Mouse (Mus musculus) forebrain, embryonic 13.5 days (tissue): ENCODE data around the gene Pfkl. TPM values are rescaled to one million over a fixed set of nuclear protein-coding genes. Genes with fewer than 3 reads are reported as not detected.

ENCODE experiments used
- ATAC-seq: fragments of 200-750 bp; cut with Nextera tagmentation; 2 replicates; pipeline ENCODE4 v1.8.0; 2017
- H3K27ac ChIP-seq: fragments of 300-500 bp; sonication (generic); 2 replicates; pipeline ENCODE4 v1.5.1; 2015; ENCODE audit warnings: inconsistent platforms, mild to moderate bottlenecking, moderate library complexity
- H3K27me3 ChIP-seq: fragments of 300-500 bp; sonication (generic); 2 replicates; pipeline ENCODE4 v1.6.1; 2015; ENCODE audit warnings: mild to moderate bottlenecking, inconsistent platforms
- H3K36me3 ChIP-seq: fragments of 300-500 bp; sonication (generic); 2 replicates; pipeline ENCODE4 v1.6.1; 2015; ENCODE audit warnings: mild to moderate bottlenecking, inconsistent platforms; ENCODE audit not compliant: poor library complexity, severe bottlenecking
- H3K4me1 ChIP-seq: fragments of 300-500 bp; sonication (generic); 2 replicates; pipeline ENCODE4 v1.6.1; 2015; ENCODE audit warnings: inconsistent platforms
- H3K4me2 ChIP-seq: fragments of 300-500 bp; sonication (generic); 2 replicates; pipeline ENCODE4 v1.6.1; 2015; ENCODE audit warnings: inconsistent platforms, mild to moderate bottlenecking, moderate library complexity
- H3K4me3 ChIP-seq: fragments of 300-500 bp; sonication (generic); 2 replicates; pipeline ENCODE4 v1.5.1; 2015; ENCODE audit warnings: mild to moderate bottlenecking, inconsistent platforms
- H3K9ac ChIP-seq: fragments of 300-500 bp; sonication (generic); 2 replicates; pipeline ENCODE4 v1.6.1; 2015; ENCODE audit warnings: mild to moderate bottlenecking, inconsistent platforms
- H3K9me3 ChIP-seq: fragments of 300-500 bp; sonication (generic); replicated peaks from 2 replicates; pipeline ENCODE4 v1.6.1; 2016; ENCODE audit warnings: inconsistent platforms
- WGBS: fragments of 180-500 bp; shearing (Covaris S2); methylation state at CpG from one replicate; pipeline ENCODE4 v1.1.7; 2015; 5-methylcytosine and 5-hydroxymethylcytosine counted together
- polyA plus RNA-seq: library from polyadenylated mRNA; unstranded; fragments of >200 nt; fragmentation: Nextera tagmentation; extraction: Ambion mirVana; gene quantifications from 2 replicates; pipeline ENCODE4 v1.2.1, GENCODE M21; 2015

Pfkl gene
- polyA plus RNA-seq, 1 experiment from 2014 or later: 98.0 TPM

DNA sequence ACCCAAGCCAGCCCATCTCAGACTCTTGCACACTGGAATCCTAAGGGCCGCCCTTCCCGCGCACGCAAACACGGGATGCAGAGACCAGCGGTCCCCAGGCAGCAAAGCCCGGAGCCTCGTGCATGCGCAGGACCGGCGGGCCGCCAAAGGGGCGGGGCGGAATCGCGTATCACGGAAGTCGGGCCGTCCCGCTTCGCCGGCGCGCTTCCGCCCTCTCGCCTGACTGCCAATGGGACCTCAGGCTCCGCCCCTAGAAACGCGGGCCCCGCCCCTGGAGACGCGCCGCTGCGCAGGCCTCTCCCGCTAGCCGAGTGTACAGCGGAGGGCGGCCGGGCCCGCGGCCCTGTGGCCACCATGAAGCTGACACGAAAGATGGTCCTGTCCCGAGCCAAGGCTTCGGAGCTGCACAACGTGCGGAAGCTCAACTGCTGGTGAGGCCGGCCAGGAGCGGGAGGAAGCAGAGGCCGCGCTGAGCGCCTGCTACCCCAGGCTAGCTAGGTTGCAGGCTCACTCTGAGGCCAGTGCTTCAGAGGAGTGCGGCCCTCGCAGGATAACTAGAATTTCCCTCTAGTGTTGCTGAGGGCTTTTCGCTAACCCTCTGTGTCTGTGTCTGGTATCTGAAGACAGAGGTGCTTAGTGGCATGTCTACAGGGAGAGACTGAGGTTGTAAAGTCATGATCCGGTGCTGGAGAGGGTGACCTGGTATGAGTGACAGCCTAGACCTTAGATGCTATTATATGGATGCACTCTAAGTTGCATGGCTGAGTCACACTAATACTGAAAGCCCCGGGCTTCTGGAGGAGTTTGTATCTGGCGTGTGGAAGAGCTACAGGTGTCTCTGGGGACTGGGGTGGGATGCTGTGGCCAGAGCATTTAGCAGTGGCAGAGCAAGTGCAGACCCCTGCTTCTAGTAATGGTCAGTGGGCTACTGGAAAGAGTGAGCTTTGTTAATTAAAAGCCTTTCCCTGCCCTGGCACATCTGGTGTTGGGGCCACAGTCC, 31.2 kb downstream of the Pfkl start, which contains the start of gene 1810043G02Rik:
TSS of gene 1810043G02Rik (plus strand) at position 174 of the 1,000 bp plus-strand sequence.
- Histone ChIP-seq H3K4me1 (peaks cover 15% of the 10 kb centered on the region), H3K9me3 (no peaks in the 10 kb centered on the region), H3K4me3 (peak within 1 kb of the TSS; percentile 70), H3K27me3 (no peaks in the 10 kb centered on the region), H3K27ac (peak within 1 kb of the TSS; percentile 69), H3K9ac (peak within 1 kb of the TSS; percentile 81), H3K4me2 (peak within 1 kb of the TSS; percentile 65), H3K36me3 (peaks cover 21% of the 10 kb centered on the region)
- peak; percentile 97 for ATAC-seq
- WGBS: under 1% methylated on average over 56 of the region's 57 CpGs

DNA sequence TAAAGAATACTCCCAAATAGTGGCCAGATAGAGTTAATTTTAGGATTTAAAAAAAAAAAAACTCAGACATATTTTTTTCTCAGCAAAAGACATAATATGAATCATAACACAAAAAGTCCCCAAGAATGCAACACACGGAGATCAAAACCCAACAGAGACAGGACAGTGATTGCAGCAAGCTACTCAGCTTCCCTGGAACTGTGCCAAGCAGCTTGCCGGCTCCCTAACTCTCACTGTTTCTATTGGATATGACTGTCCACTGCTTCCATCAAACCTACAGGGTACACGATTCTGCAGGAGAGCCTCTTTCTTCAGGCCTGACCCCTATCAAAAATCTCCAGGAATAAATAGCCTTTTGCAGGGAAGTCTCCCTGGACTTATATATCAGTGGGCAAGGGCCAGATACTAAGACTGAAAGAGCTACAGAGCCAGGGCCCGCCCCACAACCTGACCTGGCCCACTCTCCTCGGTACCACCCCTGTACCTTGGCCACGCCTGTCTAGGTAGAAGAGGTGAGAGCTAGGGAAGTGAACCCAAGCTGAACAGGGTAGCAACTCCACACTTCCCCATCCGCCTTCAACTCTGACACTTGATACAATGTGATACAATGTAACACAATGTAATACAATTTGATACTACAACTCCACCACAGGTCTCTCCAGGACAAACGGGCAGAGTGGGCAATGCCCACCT, 33.3 kb downstream of the Pfkl start:
- Histone ChIP-seq H3K9ac (no peak overlapping the region), H3K27me3 (no peaks in the 10 kb centered on the region), H3K4me1 (peaks cover 15% of the 10 kb centered on the region), H3K4me2 (no peak overlapping the region), H3K4me3 (no peak overlapping the region), H3K36me3 (peaks cover 12% of the 10 kb centered on the region), H3K27ac (no peak overlapping the region), H3K9me3 (no peaks in the 10 kb centered on the region)
- WGBS: 78% methylated on average over 8 of the region's 8 CpGs
- ATAC-seq: no peak

DNA sequence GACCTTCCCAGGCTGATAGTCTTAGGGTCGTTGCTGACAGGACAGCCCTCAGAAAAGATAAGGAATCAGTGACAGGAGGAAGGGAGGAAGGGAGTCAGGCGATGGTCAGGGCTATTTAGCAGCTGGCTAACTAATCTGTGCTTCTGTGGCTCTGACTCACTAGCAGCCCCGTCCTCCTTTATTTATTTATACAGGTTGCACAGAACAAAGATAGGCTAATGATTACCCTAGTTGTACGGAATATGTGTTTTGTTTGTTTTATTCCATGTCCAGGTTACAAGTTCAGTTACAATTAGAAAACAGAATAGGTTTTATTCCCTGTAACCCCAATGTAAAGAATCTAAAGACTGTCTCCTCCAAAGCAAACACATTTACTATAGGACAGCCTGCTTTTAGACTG, 34.2 kb downstream of the Pfkl start:
- peaks cover 15% of the 10 kb centered on the region for H3K4me1 ChIP-seq
- no peak overlapping the region for H3K27ac ChIP-seq
- no peak for ATAC-seq
- H3K9me3 ChIP-seq: no peaks in the 10 kb centered on the region
- no peak overlapping the region for H3K9ac ChIP-seq
- H3K36me3 ChIP-seq: peaks cover 3% of the 10 kb centered on the region
- H3K27me3 ChIP-seq: peaks cover under 1% of the 10 kb centered on the region; the same call in 1 of the 2 replicates
- H3K4me3 ChIP-seq: no peak overlapping the region
- WGBS: 66% methylated on average over 4 of the region's 4 CpGs
- H3K4me2 ChIP-seq: no peak overlapping the region

DNA sequence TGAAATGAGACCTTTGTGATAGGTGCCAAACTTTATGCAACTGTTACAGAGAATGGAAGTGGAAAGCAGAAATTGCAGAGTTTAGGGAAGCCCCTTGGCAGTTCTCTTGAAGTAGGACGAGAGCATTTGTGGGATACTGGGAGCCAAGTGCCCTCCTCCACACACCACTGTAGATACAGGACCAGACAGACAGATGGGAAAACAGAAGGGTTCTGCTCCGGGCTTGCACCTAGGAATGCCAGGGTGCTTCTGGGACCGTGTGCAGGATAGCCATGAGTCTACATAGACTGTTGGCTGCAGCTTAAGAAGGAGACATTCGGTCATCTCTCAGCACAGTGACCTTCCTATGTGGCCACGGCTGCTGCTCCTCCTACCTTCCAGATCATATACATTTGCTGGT, 35.1 kb downstream of the Pfkl start:
- H3K4me1 ChIP-seq: peaks cover 17% of the 10 kb centered on the region
- no peaks in the 10 kb centered on the region for H3K9me3 ChIP-seq
- H3K36me3 ChIP-seq: no peaks in the 10 kb centered on the region
- H3K27me3 ChIP-seq: peaks cover 9% of the 10 kb centered on the region
- no peak overlapping the region for H3K4me2 ChIP-seq
- H3K4me3 ChIP-seq: no peak overlapping the region
- no peak overlapping the region for H3K9ac ChIP-seq
- no peak for ATAC-seq
- no peak overlapping the region for H3K27ac ChIP-seq
- WGBS: 91% methylated on average over 5 of the region's 5 CpGs

DNA sequence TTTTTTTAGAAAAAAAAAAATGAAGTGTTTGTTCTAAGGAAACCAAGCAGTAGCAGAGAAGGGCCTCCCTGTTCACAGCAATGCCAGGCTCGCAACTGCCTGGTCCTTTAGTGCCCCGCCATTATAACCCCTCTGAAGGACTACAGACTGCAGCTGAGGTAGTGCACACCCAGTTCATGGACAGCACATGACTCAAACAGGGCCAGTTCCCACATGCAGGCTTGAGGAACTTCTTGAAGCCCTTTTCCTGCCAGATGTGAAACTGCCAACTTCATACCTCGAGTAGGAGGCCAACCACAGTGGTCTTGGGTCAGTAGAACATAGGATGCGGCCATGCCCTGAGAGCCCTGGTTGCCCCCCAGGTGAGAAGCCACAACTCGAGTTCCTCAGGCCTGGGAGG, 35.6 kb downstream of the Pfkl start:
- Histone ChIP-seq H3K36me3 (no peaks in the 10 kb centered on the region), H3K27me3 (peaks cover 13% of the 10 kb centered on the region), H3K27ac (no peak overlapping the region), H3K9me3 (no peaks in the 10 kb centered on the region), H3K4me2 (no peak overlapping the region), H3K4me3 (no peak overlapping the region), H3K4me1 (peaks cover 18% of the 10 kb centered on the region), H3K9ac (no peak overlapping the region)
- ATAC-seq: no peak
- 74% methylated on average over 5 of the region's 5 CpGs for whole genome bisulfite sequencing

DNA sequence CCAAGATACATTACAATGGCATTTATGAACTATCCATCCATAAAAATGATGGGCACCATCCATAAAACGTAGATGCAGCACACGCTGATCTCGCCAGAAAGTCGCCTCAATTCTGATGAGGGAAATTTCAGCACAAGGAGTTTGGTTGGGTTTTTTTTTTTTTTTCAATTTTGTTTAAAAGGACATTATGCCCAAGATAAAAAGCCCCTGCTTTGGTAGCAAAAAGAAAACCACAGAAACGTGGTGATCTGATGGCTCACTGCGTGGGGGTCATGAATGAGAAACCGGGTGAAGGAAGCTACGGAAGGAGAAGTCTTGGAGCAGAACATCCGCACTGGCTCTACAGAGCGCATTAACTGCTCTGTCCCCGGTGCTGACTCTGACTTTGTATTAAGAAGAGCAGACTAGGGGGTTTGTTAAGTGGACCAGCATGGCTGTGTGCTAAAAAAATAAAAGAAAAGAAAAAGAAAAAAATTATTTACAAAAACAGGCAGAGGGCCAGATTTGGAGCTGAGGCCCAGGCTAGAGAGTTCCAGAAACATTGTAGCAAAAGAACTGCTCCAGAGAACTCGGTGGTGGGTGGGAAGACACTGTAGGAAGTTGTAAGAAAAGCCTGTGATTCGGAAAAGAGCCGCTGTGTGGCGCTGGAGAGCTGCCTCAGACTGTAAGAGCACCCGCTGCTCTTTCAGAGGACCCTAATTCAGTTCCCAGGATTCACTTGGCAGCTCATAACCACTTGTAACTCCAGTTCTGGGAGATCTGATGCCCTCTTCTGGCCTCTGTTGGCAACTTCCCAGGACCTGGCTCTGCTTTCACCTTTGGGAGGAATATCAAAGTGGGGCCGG, 38.0 kb downstream of the Pfkl start:
- Histone ChIP-seq H3K4me2 (no peak overlapping the region), H3K4me1 (peaks cover 6% of the 10 kb centered on the region; the same call in 1 of the 2 replicates), H3K9me3 (no peaks in the 10 kb centered on the region), H3K27me3 (peaks cover 29% of the 10 kb centered on the region), H3K27ac (no peak overlapping the region), H3K9ac (no peak overlapping the region), H3K4me3 (no peak overlapping the region), H3K36me3 (no peaks in the 10 kb centered on the region)
- ATAC-seq: no peak
- WGBS: 59% methylated on average over 17 of the region's 17 CpGs

DNA sequence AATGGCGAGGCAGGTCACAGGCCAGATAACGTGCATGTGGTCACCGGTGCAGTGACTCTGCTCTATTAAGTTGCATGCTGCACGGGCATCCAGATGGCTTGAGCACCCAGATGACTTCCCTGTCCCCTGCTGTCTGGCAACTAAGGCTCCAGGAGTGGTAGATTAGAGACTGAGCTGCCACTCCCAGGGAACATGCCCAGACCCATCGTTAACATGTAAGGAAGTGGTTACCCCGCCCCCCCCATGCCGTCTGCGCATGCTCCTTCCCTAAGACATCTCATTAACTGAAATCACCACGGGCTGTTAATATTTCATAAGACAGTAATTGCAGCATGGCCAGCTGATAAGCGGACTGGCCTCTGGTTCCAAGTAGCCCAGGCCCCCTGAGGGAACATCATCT, 38.7 kb downstream of the Pfkl start:
- H3K4me2 ChIP-seq: no peak overlapping the region
- 89% methylated on average over 10 of the region's 10 CpGs for WGBS
- peaks cover 33% of the 10 kb centered on the region for H3K27me3 ChIP-seq
- no peaks in the 10 kb centered on the region for H3K9me3 ChIP-seq
- H3K36me3 ChIP-seq: no peaks in the 10 kb centered on the region
- no peak overlapping the region for H3K9ac ChIP-seq
- no peak for ATAC-seq
- H3K4me1 ChIP-seq: peaks cover 6% of the 10 kb centered on the region; the same call in 1 of the 2 replicates
- no peak overlapping the region for H3K4me3 ChIP-seq
- H3K27ac ChIP-seq: no peak overlapping the region

DNA sequence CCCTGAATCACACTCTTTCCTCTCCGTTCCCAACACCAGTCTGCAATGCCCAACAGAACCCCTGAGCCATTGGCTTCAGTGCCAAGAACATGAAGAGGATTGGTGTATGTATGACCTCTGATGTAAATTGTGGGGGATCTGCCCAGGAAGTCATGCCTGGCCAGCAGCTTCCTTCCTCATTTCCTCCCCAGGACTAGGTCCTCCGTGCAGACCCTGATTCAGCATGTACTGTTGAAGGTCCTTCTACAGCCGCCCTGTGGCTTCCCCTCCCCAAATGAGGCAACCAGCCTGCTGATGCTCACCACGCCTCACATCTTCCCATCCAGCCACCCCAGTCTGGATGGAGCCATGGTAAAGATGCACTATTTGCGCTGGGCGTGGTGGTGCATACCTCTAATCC, 39.4 kb downstream of the Pfkl start, which contains the start of gene Trpm2:
TSS of gene Trpm2 (minus strand) at position 83 of the 400 bp plus-strand sequence.
- H3K4me3 ChIP-seq: peak within 1 kb of the TSS; percentile 40
- no peak for ATAC-seq
- peaks cover 6% of the 10 kb centered on the region; the same call in 1 of the 2 replicates for H3K4me1 ChIP-seq
- H3K4me2 ChIP-seq: peak within 1 kb of the TSS; percentile 72
- 95% methylated on average over 6 of the region's 6 CpGs for WGBS
- no peaks in the 10 kb centered on the region for H3K36me3 ChIP-seq
- peak within 1 kb of the TSS; percentile 66 for H3K9ac ChIP-seq
- H3K9me3 ChIP-seq: no peaks in the 10 kb centered on the region
- peaks cover 33% of the 10 kb centered on the region for H3K27me3 ChIP-seq
- H3K27ac ChIP-seq: no peak within 1 kb of the TSS

DNA sequence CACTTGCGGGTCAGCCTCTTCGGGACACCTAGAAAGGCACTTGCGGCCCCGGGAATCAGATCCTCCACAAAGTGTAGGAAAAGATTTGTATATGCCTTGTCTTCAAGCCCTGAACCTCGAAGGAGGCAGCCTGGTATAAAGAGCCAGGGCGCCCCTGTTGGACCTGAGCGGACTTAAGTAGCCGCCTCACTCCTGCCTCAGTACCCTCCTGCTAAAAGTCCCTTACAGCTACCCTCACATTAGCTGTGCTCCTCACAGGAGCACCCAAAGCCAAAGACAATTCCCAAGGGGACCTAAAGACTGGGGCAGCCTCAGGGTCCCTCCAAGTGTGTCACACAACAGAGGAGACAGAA, 39.9 kb downstream of the Pfkl start:
- no peak; the same call in 1 of the 2 replicates for ATAC-seq
- H3K4me1 ChIP-seq: peaks cover 6% of the 10 kb centered on the region; the same call in 1 of the 2 replicates
- no peak overlapping the region for H3K27ac ChIP-seq
- peak overlapping the region; percentile 66 for H3K9ac ChIP-seq
- H3K36me3 ChIP-seq: no peaks in the 10 kb centered on the region
- 15% methylated on average over 8 of the region's 8 CpGs for WGBS
- peak overlapping the region; percentile 72 for H3K4me2 ChIP-seq
- no peaks in the 10 kb centered on the region for H3K9me3 ChIP-seq
- H3K27me3 ChIP-seq: peaks cover 33% of the 10 kb centered on the region
- peak overlapping the region; percentile 40 for H3K4me3 ChIP-seq

DNA sequence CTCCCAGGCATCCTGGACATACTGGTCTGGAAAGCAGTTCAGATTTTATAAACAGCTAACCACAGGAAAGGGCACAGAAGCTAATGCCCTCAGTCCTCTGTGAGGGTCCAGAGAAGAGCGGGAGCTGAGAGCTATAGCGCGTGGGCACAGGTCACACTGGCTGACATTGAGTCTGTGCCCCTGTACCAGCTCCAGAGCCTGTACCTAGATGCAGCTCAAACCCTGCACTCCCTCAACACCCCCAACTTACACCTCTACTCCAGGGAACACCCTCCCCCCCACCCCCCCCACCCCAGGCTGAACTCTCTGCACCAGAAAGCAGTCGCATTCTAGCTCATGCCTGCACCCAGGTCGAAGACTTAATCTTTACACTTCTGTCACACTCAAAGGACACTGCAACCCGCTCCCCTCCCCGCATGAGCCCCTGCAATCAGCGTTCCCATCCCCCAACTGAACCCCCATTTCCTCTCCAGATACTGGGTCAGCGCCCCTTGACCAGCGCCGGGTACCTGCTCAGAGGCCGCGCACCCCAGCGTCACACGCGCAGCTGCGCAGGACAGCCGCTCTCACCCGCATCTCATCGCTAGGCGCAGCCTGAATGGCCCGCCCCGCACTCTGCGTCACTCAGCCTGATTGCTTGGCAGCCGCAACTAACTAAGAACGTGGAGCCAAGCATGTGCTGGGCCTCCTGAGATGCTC, 40.5 kb downstream of the Pfkl start:
- H3K9ac ChIP-seq: peak overlapping the region; percentile 66
- H3K27ac ChIP-seq: no peak overlapping the region
- peak; percentile 93 for ATAC-seq
- H3K27me3 ChIP-seq: peaks cover 33% of the 10 kb centered on the region
- peak overlapping the region; percentile 40 for H3K4me3 ChIP-seq
- H3K36me3 ChIP-seq: no peaks in the 10 kb centered on the region
- WGBS: 7% methylated on average over 26 of the region's 26 CpGs
- peaks cover 6% of the 10 kb centered on the region; the same call in 1 of the 2 replicates for H3K4me1 ChIP-seq
- peak overlapping the region; percentile 72 for H3K4me2 ChIP-seq
- H3K9me3 ChIP-seq: no peaks in the 10 kb centered on the region

DNA sequence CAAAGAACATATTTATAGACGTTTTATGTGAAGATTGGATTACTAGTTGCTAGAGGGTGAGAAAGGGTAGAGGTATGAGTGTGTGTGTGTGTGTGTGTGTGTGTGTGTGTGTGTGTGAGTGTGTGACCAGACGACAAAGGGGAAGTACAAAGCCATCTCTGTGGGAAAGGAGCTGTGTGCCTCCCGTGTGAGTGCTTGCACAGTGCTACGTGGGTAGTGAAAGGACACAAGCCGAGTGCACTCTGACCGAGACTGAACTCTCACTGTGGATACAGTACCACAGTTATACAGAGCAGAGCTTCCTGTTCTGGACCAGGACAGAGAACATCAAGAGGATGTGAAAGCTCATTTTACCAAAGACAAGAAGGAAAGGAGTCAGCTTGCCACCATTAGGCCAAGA, 45.9 kb downstream of the Pfkl start:
- 80% methylated on average over 6 of the region's 6 CpGs for WGBS
- Histone ChIP-seq H3K27me3 (peaks cover 17% of the 10 kb centered on the region), H3K4me3 (no peak overlapping the region), H3K9ac (no peak overlapping the region), H3K4me1 (no peaks in the 10 kb centered on the region), H3K27ac (no peak overlapping the region), H3K9me3 (no peaks in the 10 kb centered on the region), H3K36me3 (no peaks in the 10 kb centered on the region), H3K4me2 (no peak overlapping the region)
- no peak for ATAC-seq
